Mouse (Mus musculus) erythroblast, embryonic 14.5 days (primary cell): ENCODE data around the gene Slc6a17. TPM values are rescaled to one million over a fixed set of nuclear protein-coding genes. Genes with fewer than 3 reads are reported as not detected.

Source experiments
- H3K27me3 ChIP-seq: 2 replicates; pipeline ENCODE4 v1.6.1; 2012; ENCODE audit warnings: inconsistent platforms; ENCODE audit not compliant: control insufficient read depth
- H3K36me3 ChIP-seq: 2 replicates; pipeline ENCODE4 v1.6.1; 2012; ENCODE audit warnings: mild to moderate bottlenecking, inconsistent platforms; ENCODE audit not compliant: control insufficient read depth
- H3K4me1 ChIP-seq: 2 replicates; pipeline ENCODE4 v1.6.1; 2012; ENCODE audit warnings: inconsistent platforms; ENCODE audit not compliant: control insufficient read depth
- H3K4me3 ChIP-seq: replicated peaks from 2 replicates; pipeline ENCODE3; 2012; ENCODE audit warnings: moderate library complexity, mild to moderate bottlenecking, inconsistent platforms
- H3K9me3 ChIP-seq: 2 replicates; pipeline ENCODE4 v1.6.1; 2012; ENCODE audit warnings: low read length, inconsistent platforms, mixed read lengths; ENCODE audit not compliant: control insufficient read depth
- GATA1 ChIP-seq: IDR thresholded peaks from 2 replicates; pipeline ENCODE4 v1.6.1; 2012; ENCODE audit warnings: low read length, inconsistent platforms, mixed read lengths
- TAL1 ChIP-seq: IDR thresholded peaks from 3 replicates; pipeline ENCODE4 v1.6.1; 2012; ENCODE audit warnings: low read length, inconsistent platforms, mixed read lengths
- polyA plus RNA-seq: library from polyadenylated mRNA; stranded (reverse); fragments of >175 nt; gene quantifications from 2 replicates; pipeline ENCODE4 v1.2.3, GENCODE M21; 2012

Slc6a17 gene
- polyA plus RNA-seq, 1 experiment = not detected

DNA sequence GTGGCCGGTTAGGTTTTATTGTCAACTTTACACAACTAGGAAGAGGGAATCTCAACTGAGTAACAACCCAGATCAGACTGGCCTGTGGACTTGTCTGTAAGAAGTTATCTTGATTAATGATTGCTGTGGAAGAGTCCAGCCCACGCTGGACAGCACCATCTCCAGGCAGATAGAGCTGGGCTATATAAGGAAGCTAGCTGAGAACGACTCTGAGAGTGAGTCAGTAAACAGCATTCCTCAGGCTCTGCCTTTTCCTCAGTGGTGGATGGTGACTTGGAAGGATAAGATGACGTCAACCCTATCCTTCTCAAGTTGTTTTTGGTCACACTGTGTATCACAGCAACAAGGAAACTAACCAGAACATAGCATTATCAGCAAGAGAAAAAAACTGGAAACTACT, 29.2 kb downstream of the Slc6a17 start:
- Histone ChIP-seq H3K4me3 (no peak overlapping the region), H3K36me3 (no peaks in the 10 kb centered on the region), H3K9me3 (no peaks in the 10 kb centered on the region), H3K27me3 (no peaks in the 10 kb centered on the region), H3K4me1 (no peaks in the 10 kb centered on the region)
- TF ChIP-seq GATA1 = no peak
- no peak for TF ChIP-seq TAL1

DNA sequence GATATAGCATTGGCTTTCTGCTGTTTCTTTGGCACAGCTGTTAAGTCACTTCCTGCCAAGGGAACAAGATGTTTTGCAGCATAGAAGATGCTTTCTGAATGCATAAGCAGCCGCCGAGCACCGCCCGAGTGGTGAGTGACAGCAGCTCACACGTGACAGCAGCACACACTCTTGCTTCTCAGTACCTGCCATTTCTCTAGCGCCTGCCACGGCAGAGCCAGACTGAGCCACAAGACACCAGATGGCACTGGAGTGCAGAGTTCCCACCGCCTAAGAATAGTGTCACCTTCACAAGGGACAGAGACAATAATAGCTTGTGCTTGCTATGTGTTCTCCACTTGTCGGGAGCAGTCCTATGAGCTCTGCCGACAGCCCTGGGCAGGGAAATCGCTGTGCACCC, 34.5 kb downstream of the Slc6a17 start:
- TF ChIP-seq TAL1 (no peak), GATA1 (no peak)
- Histone ChIP-seq H3K36me3 (no peaks in the 10 kb centered on the region), H3K4me1 (no peaks in the 10 kb centered on the region), H3K27me3 (peaks cover 3% of the 10 kb centered on the region), H3K9me3 (peaks cover 16% of the 10 kb centered on the region), H3K4me3 (no peak overlapping the region)

DNA sequence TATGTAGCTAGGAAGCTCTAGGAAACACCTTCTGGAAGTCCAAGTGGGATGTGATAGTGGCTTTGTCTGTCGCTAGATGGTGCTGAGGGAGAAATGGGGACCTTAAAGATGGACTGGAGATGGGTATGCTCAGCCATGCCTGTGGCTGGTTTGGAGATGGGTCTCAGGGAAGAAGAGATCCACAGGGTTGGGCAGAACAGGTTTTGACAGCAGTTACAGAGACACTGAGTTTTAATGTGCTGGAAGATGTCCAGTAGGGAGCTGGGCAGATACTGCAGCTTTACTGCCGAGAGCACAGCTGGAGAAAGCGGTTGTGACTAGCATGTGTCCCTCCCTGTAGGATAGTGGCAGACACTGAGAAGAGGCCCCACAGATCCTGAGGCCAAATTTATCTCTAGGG, 37.2 kb downstream of the Slc6a17 start:
- Histone ChIP-seq H3K4me1 (no peaks in the 10 kb centered on the region), H3K27me3 (peaks cover 3% of the 10 kb centered on the region), H3K4me3 (no peak overlapping the region), H3K9me3 (peaks cover 17% of the 10 kb centered on the region), H3K36me3 (no peaks in the 10 kb centered on the region)
- no peak for TF ChIP-seq GATA1
- TF ChIP-seq TAL1 = no peak

DNA sequence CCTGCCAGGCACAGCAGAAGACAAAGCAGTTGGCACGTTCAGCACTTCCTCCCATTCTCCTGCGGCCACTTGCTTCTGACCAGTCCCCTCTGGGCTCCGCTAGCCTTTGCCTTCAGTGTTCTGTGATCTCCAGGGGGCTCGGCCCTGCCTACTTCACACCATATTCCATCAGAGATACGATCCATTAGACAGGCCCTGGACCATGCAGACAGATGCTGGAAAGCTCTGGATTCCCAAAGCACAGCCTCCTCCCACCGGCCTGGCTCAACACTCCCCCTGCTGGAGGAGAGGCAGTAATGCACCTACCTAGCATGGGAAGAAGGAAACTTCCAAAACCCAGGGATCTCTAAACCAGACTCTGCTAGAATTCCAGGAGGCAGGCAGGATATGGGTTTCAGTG, 45.6 kb downstream of the Slc6a17 start:
- no peaks in the 10 kb centered on the region for H3K36me3 ChIP-seq
- H3K4me3 ChIP-seq = no peak overlapping the region
- TF ChIP-seq TAL1 (no peak), GATA1 (no peak)
- H3K4me1 ChIP-seq = no peaks in the 10 kb centered on the region
- no peaks in the 10 kb centered on the region for H3K27me3 ChIP-seq
- no peaks in the 10 kb centered on the region for H3K9me3 ChIP-seq

DNA sequence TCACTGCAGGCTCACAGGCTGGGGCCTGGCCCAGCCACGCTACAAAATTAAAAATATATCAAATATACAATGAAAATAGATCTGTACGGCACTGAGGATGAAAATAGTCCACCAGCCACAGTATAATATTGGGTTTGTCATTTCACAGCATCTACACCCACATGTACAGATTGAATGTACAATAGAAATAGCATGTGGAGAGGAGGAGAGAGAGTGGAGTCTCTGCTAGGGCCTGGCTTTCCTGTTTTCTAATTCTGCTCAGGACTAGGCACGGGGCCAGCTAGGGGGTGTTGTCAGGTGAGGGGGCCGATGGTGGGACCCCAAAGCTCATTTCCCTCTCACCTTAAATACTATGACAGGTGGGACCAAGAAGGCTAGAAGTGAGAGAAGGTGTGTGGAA, 48.8 kb downstream of the Slc6a17 start:
- Histone ChIP-seq H3K4me3 (no peak overlapping the region), H3K27me3 (no peaks in the 10 kb centered on the region), H3K9me3 (no peaks in the 10 kb centered on the region), H3K4me1 (no peaks in the 10 kb centered on the region), H3K36me3 (no peaks in the 10 kb centered on the region)
- TF ChIP-seq GATA1 = no peak
- TF ChIP-seq TAL1 = no peak

DNA sequence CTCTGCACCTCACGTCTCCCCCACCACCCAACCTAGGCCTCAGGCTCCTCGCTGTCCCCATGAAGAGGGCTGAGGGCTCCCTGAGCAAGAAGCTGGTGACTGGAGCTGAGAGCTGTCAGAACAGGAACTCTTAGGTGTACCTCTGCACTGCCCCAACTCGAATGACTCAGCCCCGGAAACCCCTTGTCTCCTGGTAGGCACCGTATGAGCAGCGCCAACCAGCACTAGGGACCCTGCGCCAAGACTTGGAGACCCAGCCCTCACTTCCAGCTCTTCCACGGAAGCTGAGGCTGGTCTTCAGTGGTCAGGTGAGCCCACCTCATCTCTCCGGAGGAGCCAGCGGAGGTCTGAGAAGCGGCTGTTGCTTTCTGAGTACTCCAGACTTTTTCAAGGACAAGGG, 49.7 kb downstream of the Slc6a17 start:
- no peak for TF ChIP-seq TAL1
- TF ChIP-seq GATA1 = no peak
- H3K9me3 ChIP-seq = no peaks in the 10 kb centered on the region
- H3K36me3 ChIP-seq = no peaks in the 10 kb centered on the region
- H3K27me3 ChIP-seq = no peaks in the 10 kb centered on the region
- H3K4me1 ChIP-seq = no peaks in the 10 kb centered on the region
- no peak overlapping the region for H3K4me3 ChIP-seq

DNA sequence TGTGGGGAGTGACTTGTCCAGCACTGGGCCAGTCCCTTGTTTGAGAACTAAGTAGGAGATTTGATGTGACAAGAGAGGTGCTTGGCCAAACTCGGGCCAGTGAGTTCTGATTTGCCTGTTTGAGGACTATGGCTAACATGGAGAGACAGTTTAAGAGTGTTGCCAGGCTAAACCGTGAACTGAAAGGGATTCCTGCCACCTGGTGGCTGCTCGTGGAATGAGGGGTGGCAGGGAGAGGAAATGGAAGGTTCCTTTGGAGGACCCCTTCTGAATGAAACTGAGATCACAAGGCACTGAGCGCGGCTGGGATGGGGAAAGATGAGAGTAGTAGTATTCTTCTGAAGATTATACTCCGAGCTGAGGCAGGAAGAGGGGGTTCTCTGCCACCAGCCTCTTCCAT, 51.2 kb downstream of the Slc6a17 start:
- H3K36me3 ChIP-seq = no peaks in the 10 kb centered on the region
- peaks cover 9% of the 10 kb centered on the region for H3K27me3 ChIP-seq

DNA sequence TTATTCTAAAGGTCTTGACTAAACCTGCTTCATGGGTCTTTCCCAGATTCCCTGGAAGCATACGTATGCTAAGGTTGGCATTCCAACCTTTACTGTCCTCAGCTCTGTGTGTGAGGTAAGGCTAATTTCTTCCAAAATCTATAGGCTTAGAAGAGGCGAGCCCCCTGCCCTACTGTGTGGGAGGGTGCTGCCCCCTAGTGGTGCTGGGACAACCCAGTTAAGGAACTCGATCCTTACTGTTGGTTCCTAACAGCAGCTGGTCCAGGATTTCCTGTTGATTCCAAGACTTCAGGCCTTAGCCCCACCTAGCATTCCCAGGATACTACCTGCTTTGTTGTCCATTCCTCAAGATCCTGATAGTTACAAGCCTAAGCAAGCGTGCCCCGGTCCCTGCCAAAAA, 55.7 kb downstream of the Slc6a17 start:
- Histone ChIP-seq H3K36me3 (no peaks in the 10 kb centered on the region), H3K27me3 (peaks cover 53% of the 10 kb centered on the region), H3K4me1 (no peaks in the 10 kb centered on the region), H3K9me3 (0 out of 2 replicates have a peak, but pooled peaks cover 2% of the 10 kb centered on the region), H3K4me3 (no peak overlapping the region)
- TF ChIP-seq TAL1 (no peak), GATA1 (no peak)

More for the DNA sequence above, 51.2 kb downstream of the Slc6a17 start:
- no peaks in the 10 kb centered on the region for H3K9me3 ChIP-seq
- H3K4me3 ChIP-seq = no peak overlapping the region
- no peaks in the 10 kb centered on the region for H3K4me1 ChIP-seq
- TF ChIP-seq GATA1 (no peak), TAL1 (no peak)

DNA sequence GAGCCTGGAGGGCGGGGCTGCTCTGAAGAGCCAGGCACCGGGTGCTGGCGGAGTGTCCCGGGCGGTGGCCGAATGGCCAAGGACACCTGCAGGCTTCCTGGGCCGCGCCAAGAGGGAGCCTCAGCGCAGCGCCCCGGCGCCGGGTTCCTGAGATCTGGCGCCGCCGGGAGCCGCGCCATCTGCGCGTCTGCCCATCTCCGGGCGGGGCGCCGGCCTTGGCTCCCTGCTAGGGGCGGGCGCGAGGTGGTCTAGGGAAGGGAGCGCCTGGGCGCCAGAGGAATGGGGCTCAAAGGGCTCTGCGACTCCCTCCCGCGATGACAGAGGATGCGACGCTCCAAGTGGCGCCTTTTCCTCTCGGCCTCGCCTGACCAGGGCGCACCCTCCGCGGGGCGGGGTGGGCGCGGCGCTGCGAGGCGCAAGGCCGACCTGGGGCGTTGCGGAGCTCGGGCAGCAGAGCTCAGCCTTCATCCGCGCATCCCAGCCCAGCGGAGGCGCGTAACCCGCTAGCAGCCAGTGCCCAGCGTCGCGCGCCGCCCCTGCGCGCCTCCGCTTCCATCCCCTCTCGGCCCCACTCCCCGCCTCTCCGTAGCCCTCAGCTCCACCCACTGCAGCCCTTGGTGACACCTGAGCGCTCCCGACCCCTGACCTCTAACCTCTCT, 57.9 kb downstream of the Slc6a17 start:
- Histone ChIP-seq H3K4me3 (no peak overlapping the region), H3K36me3 (no peaks in the 10 kb centered on the region), H3K4me1 (no peaks in the 10 kb centered on the region), H3K9me3 (0 out of 2 replicates have a peak, but pooled peaks cover 2% of the 10 kb centered on the region), H3K27me3 (peaks cover 75% of the 10 kb centered on the region)
- TF ChIP-seq TAL1 = no peak
